Mouse (Mus musculus) mouse embryonic stem cell (cell line): ENCODE results near the gene Exoc6b.

Experiments used
- in situ Hi-C, 2 experiments: fragments of 300-500 bp; cut with MboI; formaldehyde crosslinking; loops; 1 replicate in 1 of 2; 3 replicates in 1 of 2; pipeline ENCODE4 v1.14.3; 2019 to 2020; ENCODE audit warnings: low sequenced_read_pairs in 2 of 2, low pct_unique_long_range_greater_than_20kb in 1 of 2, mixed read lengths in 1 of 2; ENCODE audit not compliant: unreplicated experiment in 1 of 2

Gene Exoc6b

DNA sequence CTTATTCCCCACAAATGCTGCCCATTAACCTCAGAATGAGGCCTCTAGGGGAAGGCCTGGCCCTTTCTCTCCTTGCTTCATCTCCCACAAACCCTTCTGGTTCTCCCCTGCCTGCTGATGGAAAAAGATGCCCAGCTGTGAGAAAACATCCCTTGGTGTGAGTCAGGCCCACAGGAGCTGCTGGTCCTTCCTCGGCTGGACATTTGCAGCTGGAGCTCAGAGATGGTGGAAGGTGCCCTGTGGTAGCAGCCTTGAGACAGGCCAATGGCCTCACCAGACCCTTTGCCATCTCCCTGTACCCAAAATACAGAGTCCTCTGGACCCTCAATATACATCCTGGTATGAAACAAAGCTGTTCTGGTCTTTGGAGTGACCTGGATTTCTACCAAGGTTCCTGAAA, 452.7 kb downstream of the Exoc6b start:
- in situ Hi-C loops: no loop called here

DNA sequence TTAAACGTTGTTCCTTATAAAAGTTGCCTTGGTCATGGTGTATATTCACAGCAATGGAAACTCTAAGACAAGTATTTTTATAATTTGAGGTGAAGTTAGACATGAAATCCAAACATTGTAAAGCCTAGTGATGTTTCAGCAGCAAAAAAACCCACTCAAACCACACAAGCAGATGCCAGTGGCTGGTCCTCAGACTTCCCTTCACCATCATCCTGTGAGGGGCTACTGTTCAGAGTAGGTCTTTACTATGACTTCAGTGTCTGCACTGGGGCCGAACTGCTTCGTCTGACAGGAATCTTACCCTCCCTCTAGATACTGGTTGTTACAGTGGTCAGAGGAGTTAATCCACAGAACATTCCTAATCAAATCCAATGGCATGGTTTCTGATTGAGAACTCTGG, 455.8 kb downstream of the Exoc6b start:
- in situ Hi-C loops: no loop called here

DNA sequence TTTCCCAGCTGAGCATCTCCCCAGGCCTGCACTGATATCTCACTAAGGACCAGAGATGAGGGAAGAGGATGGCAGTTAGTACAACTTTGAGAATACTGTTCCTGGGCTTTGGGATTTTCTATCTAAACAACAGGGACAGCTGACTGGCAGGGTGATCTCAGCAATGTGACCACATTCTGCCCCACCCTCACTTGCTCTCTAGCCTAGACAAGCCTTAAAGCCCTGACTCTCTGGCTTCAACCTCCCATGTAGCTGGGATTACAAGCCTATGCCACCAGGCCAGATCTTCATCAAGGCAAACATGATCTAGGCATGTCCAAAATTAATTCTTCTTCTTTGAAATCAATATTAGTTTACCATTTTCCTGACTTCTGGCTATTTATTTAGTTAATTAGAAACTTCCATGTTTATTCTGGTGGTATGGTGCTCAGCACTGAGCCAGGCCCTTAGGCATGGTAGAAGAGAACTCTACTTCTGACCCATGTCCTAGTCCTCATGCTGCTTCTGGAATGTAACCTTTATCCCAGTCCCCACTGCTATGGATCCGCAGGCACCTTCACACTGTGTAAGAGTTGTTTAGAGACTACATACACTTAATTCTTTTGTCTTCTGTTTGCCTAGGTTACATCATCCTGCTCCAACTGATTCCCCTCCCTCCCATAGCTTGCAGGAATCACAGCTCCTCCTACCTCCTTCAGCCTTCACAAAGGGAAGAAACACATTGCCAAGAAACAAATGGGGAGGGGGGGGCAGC, 468.0 kb downstream of the Exoc6b start:
- in situ Hi-C loops: no loop called here

DNA sequence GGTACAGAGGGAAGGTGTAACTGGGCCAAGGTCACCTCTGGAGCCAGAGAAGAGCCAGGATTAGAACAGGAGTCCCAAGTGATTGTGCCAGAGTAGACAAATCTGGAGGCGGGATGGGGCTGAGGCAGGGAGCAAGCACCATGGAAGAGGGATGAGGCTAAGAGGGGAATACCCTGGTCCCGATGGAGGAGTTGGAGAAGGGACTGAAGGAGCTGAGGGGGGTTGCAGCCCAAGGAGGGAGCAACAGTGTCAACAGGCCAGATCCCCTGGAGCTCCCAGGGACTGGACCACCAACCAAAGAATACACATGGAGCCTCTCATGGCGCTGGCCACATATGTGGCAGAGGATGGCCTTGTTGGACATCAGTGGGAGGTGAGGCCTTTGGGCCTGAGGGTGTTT, 470.0 kb downstream of the Exoc6b start:
- in situ Hi-C loops: loop anchor here (25.0 kb wide), 3 partner anchors 538 to 913 kb away; partner anchors contain the start of genes Egr4 (in 1 of the 2), Emx1 (in 1 of the 2), Fbxo41 (in 1 of the 2) and Spr (in 1 of the 2)

DNA sequence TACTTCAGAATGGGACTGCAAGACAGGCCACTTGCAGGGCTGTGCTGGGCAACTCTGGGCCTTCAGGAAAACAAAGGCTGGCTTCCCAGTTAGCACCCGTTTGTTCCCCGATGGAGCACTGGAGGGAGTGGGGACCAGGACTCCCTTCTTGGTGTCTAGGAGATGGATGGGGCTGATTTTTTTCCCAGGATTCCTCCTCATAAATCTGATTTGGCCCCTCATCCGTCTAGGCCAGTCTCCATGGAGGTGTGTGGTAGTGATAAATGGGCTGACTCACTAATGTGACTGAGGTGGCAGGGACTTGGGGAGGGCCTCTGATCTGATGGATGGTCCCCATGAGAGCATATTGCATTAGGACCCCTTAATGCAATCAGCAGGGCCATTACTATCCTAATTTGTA, 470.6 kb downstream of the Exoc6b start:
- in situ Hi-C loops: loop anchor here (25.0 kb wide), 3 partner anchors 539 to 914 kb away; partner anchors contain the start of genes Egr4 (in 1 of the 2), Emx1 (in 1 of the 2), Fbxo41 (in 1 of the 2) and Spr (in 1 of the 2)

DNA sequence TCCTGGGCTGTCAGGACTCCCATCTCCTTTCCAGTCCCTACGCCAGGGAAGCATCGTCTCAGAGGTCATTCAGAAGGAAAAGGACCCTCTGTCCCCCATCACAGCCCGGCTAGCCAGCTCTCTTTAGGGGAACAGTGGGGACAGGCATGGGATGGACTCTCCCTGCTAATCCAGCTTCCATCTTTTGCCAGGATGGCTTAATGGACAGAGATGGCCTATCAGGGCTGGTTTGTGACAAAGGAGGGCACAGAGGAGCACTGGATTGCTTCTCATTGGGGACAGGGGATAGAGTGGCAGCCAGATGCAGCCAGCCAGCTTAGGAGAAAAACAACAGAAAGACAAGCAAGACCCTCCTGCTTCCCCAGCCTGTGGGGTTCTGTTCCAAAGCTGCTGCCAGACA, 474.7 kb downstream of the Exoc6b start:
- in situ Hi-C loops: loop anchor here (25.0 kb wide), 3 partner anchors 543 to 918 kb away; partner anchors contain the start of genes Egr4 (in 1 of the 2), Emx1 (in 1 of the 2), Fbxo41 (in 1 of the 2) and Spr (in 1 of the 2)

DNA sequence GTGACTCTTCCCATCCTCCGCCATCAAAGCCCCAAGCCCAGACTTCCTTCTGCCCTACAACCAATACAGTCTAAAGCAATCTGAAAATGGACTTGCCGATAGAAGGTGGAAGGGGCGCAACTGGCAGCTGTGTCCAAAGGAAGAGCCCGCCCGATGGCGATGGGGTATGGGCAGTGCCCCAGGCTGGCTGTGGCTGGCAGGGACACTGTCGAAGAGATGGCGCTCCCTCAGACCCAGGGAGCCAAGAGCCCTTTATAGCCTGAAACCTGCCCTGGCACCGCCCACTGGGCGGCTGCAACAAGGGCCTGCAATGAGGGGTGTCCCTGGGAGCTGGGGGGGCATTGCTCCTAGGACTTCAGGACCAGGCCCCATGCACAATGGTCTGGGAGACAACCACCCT, 475.6 kb downstream of the Exoc6b start, which contains the start of gene Cyp26b1:
Gene Cyp26b1 (minus strand): TSS at position 216 of the 400 bp plus-strand sequence.
- in situ Hi-C loops: loop anchor here (25.0 kb wide), 3 partner anchors 544 to 919 kb away; partner anchors contain the start of genes Egr4 (in 1 of the 2), Emx1 (in 1 of the 2), Fbxo41 (in 1 of the 2) and Spr (in 1 of the 2)

DNA sequence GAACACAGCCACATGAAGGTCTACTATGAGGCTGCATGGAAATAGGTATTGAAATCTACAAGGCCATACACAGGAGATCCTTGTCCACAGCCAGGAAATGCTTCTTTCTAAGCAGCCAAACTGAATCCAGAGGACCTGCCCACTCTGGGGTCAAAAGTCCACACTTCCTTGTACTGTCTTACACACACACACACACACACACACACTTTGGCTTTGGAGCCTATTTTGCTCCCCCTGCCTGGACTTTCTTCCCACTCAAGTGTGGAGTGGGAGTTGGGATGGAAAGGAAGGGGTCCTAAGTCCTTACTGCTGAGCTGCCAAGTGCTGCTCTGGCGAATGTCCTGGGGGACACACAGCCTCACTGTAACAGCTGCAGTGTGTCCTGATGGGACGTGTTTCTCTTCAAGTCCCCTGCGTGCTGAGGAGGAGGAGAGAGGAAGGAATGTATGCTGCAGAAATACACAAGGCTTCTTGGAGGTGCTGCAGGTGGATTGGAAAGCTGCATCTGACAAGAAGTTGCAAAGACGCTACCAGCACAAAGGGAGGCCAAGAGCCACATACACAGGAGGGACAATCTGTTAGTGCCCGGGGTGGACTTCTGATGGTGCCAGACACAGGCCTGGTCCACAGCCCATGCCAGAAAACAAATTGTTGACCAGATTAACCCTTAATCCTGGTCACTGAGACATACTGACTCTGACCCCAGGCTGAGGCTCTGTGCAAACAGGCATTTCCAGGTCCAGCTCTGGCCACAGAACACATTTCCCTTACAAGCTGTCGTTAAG, 478.2 kb downstream of the Exoc6b start:
- in situ Hi-C loops: loop anchor here (25.0 kb wide), 3 partner anchors 546 to 921 kb away; partner anchors contain the start of genes Egr4 (in 1 of the 2), Emx1 (in 1 of the 2), Fbxo41 (in 1 of the 2) and Spr (in 1 of the 2)

DNA sequence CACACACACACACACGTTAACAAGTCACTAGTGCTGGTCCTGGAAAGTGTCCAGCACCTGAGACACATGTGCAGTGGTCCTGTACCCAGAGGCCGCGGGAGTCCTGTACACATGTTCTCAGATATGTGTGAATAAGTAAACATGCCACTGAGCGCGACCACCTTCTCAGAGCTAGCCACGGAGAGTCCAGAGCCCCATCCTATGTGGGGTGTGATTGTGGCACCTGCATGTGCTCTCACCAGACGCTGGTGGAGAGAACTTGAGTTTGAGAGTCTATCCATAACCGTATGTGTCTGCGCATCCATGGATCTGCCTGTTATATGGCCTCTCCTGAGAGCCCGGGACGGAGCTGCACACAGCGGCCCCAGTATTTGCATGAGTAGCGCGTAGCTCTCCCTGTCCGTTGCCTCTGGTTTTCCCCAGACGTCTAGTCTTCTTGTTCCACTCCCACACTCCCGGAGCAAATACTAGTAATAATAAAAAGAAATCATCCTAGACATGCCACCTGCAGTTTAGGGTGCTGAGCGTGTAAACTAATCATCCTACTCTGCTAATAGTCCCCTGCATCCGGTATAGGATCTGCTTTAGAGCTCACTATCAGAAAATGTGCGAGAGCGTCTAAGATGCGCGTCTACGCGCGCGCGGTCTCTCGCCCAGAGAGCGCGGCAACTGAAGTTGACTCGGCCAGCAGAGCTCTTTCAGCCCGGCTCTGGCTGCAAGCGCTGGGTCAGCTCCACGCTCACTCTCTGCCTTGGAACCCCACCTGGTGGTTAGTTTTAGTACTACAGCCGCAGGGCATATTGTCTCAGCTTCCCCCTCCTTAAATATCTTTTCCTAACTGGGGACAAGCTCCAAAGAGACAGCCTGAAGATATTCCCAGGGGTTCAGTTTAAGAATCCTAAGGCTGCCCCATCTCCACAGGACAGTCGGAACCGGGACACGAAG, 479.3 kb downstream of the Exoc6b start:
- in situ Hi-C loops: loop anchor here (10.0 to 25.0 kb wide), 6 partner anchors 175 to 922 kb away; partner anchors contain the start of genes Egr4 (in 1 of the 2), Emx1 (in 1 of the 2), Fbxo41 (in 1 of the 2) and Spr (in 1 of the 2)

DNA sequence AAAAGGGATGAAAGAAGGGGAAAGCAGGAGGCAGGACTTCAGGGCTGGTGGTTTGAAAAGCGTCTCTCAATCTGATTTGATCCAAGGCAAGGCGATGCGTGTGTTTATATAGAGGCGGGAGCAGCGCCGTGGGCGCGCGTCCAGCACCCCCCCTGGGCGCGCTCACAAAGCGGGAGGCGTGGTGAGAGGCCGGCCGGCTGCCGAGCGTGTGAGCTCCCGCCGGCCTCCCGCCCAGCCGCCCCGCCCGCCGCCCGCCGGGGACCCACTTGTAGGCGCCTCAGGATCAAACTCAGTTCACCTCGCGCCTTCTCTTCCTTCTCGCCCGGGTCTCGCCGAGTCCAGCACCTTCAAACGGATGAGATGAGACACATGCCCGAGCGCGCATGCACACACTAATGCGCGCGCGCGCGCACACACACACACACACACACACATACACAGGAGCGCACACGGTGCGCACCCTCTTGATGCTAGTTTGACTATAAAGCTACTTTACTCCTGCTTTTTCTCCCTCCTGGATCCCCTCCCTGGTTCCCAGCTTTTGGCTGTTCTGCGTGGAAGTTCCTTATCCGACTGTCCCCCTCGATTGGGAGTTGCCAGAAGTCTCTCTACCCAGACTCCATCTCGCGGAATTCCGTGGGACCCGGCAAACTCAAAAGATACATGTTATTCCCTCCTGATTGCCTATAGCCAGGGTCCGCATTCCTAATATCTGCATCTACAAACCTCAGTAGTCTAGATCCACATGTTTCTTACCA, 480.2 kb downstream of the Exoc6b start:
- in situ Hi-C loops: loop anchor here (10.0 to 25.0 kb wide), 6 partner anchors 174 to 923 kb away; partner anchors contain the start of genes Egr4 (in 1 of the 2), Emx1 (in 1 of the 2), Fbxo41 (in 1 of the 2) and Spr (in 1 of the 2)

DNA sequence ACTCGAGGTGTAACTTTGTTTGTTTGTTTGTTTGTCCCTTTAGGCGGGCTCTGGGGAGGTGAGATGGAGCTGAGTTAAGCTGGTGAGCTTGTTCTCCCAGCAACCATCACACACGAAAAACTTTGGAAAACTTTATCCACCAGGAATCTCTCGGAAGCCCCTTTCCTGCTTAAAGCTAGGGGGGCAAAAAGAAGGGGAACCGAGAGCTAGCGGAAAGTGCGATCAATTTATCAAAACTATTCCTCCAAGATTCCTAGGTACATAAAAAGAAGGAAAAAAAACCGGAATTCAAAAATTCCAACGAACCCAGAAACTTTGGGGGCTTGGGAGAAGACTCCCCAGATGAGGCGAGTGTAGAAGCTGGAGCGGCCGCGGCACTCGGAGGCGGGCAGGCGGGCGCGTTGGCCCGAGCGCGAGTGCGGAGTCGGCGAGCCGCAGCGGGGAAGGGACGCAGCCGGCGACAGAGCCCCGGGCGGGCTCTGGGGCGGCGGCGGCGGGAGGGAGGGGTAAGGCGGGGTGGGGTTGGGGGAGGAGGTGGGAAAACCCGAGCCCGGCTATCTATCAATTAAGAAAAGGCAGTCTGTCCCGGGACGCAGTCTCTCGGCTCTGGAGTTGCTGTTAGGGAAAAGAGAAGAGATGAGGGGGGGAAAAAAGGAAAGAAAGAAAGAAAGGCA, 481.0 kb downstream of the Exoc6b start:
- in situ Hi-C loops: loop anchor here (10.0 to 25.0 kb wide), 6 partner anchors 174 to 924 kb away; partner anchors contain the start of genes Egr4 (in 1 of the 2), Emx1 (in 1 of the 2), Fbxo41 (in 1 of the 2) and Spr (in 1 of the 2)

DNA sequence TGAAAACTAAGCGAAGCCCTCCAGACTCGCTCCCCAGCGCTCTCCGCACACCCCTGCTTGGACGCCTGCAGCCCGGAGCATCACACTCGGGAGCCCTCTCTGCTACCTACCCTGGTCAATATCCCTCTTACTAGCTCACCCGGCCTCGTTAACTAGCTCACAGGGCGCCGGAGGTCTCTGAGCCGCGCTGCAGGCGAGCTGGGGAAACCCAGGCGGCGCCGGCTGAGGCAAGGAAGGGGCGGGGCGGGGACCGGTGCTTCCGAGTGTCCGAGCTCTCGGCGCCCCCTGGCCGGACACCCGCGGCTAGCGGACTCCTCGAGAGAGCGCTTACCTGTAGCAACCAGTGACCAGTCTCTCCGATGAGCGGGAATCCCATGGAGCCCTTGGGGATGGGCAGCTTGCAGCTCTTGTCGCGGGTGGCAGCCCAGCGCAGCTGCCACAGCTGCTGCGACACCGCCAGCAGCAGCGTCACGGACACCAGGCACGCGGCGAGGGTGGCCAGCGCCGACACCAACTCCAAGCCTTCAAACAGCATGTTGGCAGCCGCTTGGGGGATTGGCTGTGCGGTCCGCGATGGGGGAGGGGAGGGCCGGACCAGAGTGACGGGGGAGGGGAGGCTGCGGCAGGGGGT, 481.7 kb downstream of the Exoc6b start:
- in situ Hi-C loops: loop anchor here (10.0 to 25.0 kb wide), 6 partner anchors 173 to 925 kb away; partner anchors contain the start of genes Egr4 (in 1 of the 2), Emx1 (in 1 of the 2), Fbxo41 (in 1 of the 2) and Spr (in 1 of the 2)

DNA sequence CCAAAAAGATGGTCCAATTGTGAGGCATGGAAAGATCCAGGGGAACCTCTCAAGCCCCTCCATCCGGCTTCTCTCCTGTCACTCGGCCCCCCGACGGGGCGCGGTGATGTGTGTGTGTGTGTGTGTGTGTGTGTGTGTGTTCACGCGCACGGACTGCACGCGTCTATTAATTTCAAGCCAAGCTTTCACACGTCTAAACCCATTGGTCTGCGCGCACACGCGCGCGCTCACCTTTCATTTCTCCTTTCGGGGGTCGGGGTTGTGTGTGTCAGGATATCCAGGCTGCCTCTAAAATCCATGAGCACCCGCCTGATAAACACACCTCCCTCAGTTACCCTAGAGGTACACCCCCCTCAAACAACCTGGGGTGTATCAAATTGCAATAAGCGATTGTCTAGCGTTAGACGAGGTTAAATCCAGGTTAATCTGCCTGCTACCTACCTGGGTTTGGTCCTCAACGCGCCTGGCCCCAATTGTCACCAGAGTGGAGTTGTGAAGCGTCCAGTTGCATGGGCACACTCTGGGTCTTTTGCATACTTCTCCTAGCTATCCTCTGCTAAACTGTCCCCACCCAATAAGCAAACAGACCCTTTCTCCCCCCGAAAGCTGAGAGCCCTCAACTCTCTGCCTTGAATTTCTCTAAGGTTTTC, 482.6 kb downstream of the Exoc6b start:
- in situ Hi-C loops: loop anchor here (10.0 to 25.0 kb wide), 6 partner anchors 172 to 926 kb away; partner anchors contain the start of genes Egr4 (in 1 of the 2), Emx1 (in 1 of the 2), Fbxo41 (in 1 of the 2) and Spr (in 1 of the 2)

DNA sequence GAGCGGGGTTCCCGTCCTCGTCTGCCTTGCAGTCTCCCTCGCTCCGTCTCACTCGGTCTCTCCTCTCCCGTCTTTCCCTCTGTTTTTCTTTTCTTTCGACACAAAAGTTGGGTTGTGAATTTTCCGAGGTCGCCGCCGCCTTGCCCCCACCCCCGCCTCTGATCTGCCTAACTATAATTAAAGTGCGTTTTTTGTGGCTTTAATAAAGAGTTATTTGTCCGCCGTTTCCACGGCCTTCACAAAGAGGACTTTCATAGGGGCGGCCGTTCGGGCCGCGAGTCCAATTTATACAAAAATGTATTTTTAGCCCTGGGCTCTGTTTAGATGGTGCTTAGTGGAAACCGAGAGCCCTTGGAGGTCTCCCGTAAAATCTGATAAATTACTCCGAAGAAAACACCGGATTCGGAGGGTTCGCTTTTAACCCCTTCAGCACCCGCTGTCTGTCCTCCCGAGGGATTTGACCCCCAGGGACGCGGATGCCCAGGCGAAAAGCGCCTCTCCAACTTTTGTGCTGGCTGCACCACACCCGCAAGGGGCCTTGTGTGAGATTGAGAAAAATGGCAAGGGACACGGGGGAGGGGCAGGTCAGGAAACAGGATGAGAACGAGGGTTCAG, 483.5 kb downstream of the Exoc6b start:
- in situ Hi-C loops: loop anchor here (10.0 to 25.0 kb wide), 6 partner anchors 171 to 927 kb away; partner anchors contain the start of genes Egr4 (in 1 of the 2), Emx1 (in 1 of the 2), Fbxo41 (in 1 of the 2) and Spr (in 1 of the 2)
